Mouse (Mus musculus) brain, embryonic 14.5 days (tissue): ENCODE measurements around the gene Irf4.

Source experiments
- CTCF ChIP-seq: fragments of 200-500 bp; IDR thresholded peaks from 2 replicates; pipeline ENCODE4 v1.5.1; 2012; ENCODE audit warnings: inconsistent platforms, mild to moderate bottlenecking, moderate library complexity, borderline replicate concordance; ENCODE audit not compliant: insufficient read depth, insufficient read length; ENCODE audit errors: extremely low read depth
- POLR2A ChIP-seq: fragments of 200-500 bp; IDR thresholded peaks from 2 replicates; pipeline ENCODE4 v1.6.1; 2012; ENCODE audit warnings: mild to moderate bottlenecking, inconsistent platforms, borderline replicate concordance; ENCODE audit not compliant: poor library complexity, insufficient read depth, insufficient read length, severe bottlenecking; ENCODE audit errors: extremely low read depth

- TF ChIP-seq POLR2A (no peak), CTCF (no peak)
Observed at GRCm38 (mm10) chr13:30715573-30715972, 33.5 kb upstream of the Irf4 start.
